Mouse (Mus musculus) embryonic facial prominence, embryonic 11.5 days (tissue): ENCODE results near the gene Rpp30. TPM values are rescaled to one million over a fixed set of nuclear protein-coding genes. Genes with fewer than 3 reads are reported as not detected.

Experiments used
- ATAC-seq: fragments of 200-750 bp; cut with Nextera tagmentation; replicated peaks from 2 replicates; pipeline ENCODE4 v1.8.0; 2017; ENCODE audit warnings: low read depth; ENCODE audit not compliant: insufficient number of reproducible peaks, low FRiP score, low TSS enrichment
- DNase-seq: peaks from one replicate; pipeline ENCODE4 v3.0.0-alpha.2; 2015; ENCODE audit warnings: low spot score
- H3K27ac ChIP-seq: fragments of 300-500 bp; sonication (generic); replicated peaks from 2 replicates; pipeline ENCODE4 v1.5.1; 2014; ENCODE audit warnings: mild to moderate bottlenecking, low read depth, low read length, control low read depth
- H3K27me3 ChIP-seq: fragments of 300-500 bp; sonication (generic); 2 replicates; pipeline ENCODE4 v1.6.1; 2014; ENCODE audit warnings: mild to moderate bottlenecking, low read length, moderate library complexity, mixed read lengths; ENCODE audit not compliant: control insufficient read depth, insufficient read depth
- H3K36me3 ChIP-seq: fragments of 300-500 bp; sonication (generic); replicated peaks from 2 replicates; pipeline ENCODE4 v1.6.1; 2014; ENCODE audit warnings: low read depth, mild to moderate bottlenecking, low read length, moderate library complexity, mixed read lengths; ENCODE audit not compliant: control insufficient read depth, insufficient read depth
- H3K4me1 ChIP-seq: fragments of 300-500 bp; sonication (generic); 2 replicates; pipeline ENCODE4 v1.6.1; 2014; ENCODE audit warnings: low read length, mixed read lengths; ENCODE audit not compliant: control insufficient read depth, insufficient read depth
- H3K4me2 ChIP-seq: fragments of 300-500 bp; sonication (generic); 2 replicates; pipeline ENCODE4 v1.6.1; 2014; ENCODE audit warnings: low read depth, mild to moderate bottlenecking, control low read depth, low read length, moderate library complexity
- H3K4me3 ChIP-seq: fragments of 300-500 bp; sonication (generic); 2 replicates; pipeline ENCODE4 v1.5.1; 2014; ENCODE audit warnings: low read depth, low read length, control low read depth
- H3K9ac ChIP-seq: fragments of 300-500 bp; sonication (generic); replicated peaks from 2 replicates; pipeline ENCODE4 v1.6.1; 2014; ENCODE audit warnings: mild to moderate bottlenecking, control low read depth, low read length
- H3K9me3 ChIP-seq: fragments of 300-500 bp; sonication (generic); replicated peaks from 2 replicates; pipeline ENCODE4 v1.6.1; 2016; ENCODE audit warnings: mild to moderate bottlenecking, low read length, inconsistent platforms, mixed read lengths; ENCODE audit not compliant: control insufficient read depth
- WGBS: fragments of 180-500 bp; shearing (Covaris S2); extraction: QIAGEN DNeasy Blood & Tissue Kit; methylation state at CpG from one replicate; pipeline ENCODE4 v1.1.7; 2014; 5-methylcytosine and 5-hydroxymethylcytosine counted together
- polyA plus RNA-seq: library from polyadenylated mRNA; unstranded; fragments of >200 nt; fragmentation: Nextera tagmentation; extraction: Ambion mirVana; gene quantifications from 2 replicates; pipeline ENCODE4 v1.2.1, GENCODE M21; 2014

Rpp30 gene
- polyA plus RNA-seq, 1 experiment from 2014 or later: 118 TPM

DNA sequence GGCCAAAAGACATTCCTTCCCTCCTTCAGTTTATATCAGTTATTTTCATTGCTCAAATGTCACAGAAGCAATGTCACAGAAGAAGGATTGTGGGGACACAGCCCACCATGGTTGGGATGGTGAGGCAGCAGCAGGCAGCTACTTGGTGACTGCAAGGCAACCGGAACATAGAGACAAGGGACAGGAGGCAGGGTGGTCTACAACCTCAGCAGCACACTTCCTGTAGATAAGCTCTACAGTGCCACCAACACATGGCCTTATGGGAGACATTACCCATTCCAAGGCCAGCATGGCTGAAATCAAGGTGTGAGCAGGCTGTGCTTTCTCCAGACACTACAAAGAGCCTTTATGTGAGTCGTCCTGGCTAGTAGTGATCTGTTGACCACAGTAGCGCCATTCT lies 13.7 kb downstream of the Rpp30 start:
- no peak overlapping the region for H3K27ac ChIP-seq
- 90% methylated on average over 3 of the region's 3 CpGs for WGBS
- H3K4me3 ChIP-seq: no peak overlapping the region
- H3K36me3 ChIP-seq: no peaks in the 10 kb centered on the region; the same call in none of the 2 replicates
- no peak overlapping the region for H3K4me2 ChIP-seq
- DNase-seq (no peak), ATAC-seq (no peak)
- H3K27me3 ChIP-seq: no peaks in the 10 kb centered on the region
- H3K9ac ChIP-seq: no peak overlapping the region
- no peaks in the 10 kb centered on the region for H3K9me3 ChIP-seq
- H3K4me1 ChIP-seq: no peaks in the 10 kb centered on the region

DNA sequence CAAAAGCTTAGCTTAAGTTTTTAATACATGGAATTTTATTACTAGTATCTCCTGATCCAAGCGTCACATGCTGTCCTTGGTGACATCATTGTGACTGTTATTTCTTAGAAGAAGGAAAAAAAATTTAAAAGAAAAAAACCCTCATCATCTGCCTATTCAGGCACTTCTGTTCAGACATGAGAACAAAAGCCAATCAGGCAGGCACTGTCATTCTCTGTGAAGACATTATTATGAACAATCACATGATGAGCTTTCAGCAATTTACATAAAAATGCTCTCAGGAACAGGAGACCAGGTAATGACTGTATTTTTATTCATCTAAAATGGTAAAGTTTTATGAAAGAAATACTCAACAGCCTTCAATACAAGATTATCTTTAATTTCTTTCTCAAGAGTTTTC lies 14.7 kb downstream of the Rpp30 start:
- no peak for ATAC-seq
- Histone ChIP-seq H3K9me3 (no peaks in the 10 kb centered on the region), H3K4me3 (no peak overlapping the region), H3K27ac (no peak overlapping the region), H3K36me3 (no peaks in the 10 kb centered on the region; the same call in none of the 2 replicates), H3K27me3 (no peaks in the 10 kb centered on the region), H3K9ac (no peak overlapping the region), H3K4me2 (no peak overlapping the region), H3K4me1 (no peaks in the 10 kb centered on the region)
- WGBS: 98% methylated on average over 1 of the region's 1 CpGs
- no peak for DNase-seq

DNA sequence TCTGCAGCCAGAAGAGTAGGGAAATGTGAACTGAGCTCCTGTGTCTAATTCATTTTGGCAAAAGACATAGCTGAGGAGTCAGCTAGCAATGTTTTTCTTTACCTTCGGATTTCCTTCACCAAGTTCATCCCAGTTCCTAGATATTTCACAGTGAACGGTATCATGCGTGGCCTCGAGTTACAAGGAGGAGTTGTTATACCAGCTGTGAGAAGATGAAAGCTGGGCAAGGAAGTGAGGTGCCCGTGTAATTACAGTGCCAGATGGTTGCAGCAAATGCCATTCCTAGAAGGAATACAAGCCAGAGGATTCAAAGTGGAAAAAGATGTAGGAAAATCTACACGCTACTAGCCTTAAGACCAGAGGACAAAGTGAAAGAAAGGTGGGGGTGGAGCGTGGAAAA lies 15.4 kb downstream of the Rpp30 start:
- Histone ChIP-seq H3K36me3 (no peaks in the 10 kb centered on the region; the same call in none of the 2 replicates), H3K27me3 (no peaks in the 10 kb centered on the region), H3K4me2 (no peak overlapping the region), H3K27ac (no peak overlapping the region), H3K9ac (no peak overlapping the region), H3K4me1 (no peaks in the 10 kb centered on the region), H3K4me3 (no peak overlapping the region), H3K9me3 (no peaks in the 10 kb centered on the region)
- DNase-seq (no peak), ATAC-seq (no peak)
- 85% methylated on average over 7 of the region's 7 CpGs for WGBS

DNA sequence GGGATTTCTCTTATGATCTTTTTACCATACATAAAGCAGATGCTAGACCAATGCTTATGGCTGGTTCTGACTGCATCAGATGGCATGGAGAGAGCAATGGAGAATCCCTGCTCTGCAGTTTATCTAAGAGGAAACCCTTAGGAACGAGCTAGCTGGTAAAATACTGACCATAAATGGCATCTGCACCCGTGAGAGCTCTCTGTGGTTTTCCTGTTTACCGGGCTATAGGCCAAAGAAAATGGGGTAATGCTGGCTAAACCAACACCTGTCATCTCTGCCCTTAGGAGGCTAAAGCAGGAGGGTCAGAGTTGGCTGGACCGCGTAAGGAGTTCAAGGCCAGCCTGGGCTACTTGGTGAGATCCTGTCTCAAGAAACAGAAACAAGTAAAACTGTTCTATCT lies 20.4 kb downstream of the Rpp30 start:
- Histone ChIP-seq H3K9ac (no peak overlapping the region), H3K27ac (no peak overlapping the region), H3K4me3 (no peak overlapping the region), H3K9me3 (no peaks in the 10 kb centered on the region), H3K4me2 (no peak overlapping the region), H3K27me3 (no peaks in the 10 kb centered on the region), H3K36me3 (no peaks in the 10 kb centered on the region; the same call in none of the 2 replicates), H3K4me1 (no peaks in the 10 kb centered on the region)
- DNase-seq: no peak
- no peak for ATAC-seq
- WGBS: 89% methylated on average over 5 of the region's 5 CpGs

DNA sequence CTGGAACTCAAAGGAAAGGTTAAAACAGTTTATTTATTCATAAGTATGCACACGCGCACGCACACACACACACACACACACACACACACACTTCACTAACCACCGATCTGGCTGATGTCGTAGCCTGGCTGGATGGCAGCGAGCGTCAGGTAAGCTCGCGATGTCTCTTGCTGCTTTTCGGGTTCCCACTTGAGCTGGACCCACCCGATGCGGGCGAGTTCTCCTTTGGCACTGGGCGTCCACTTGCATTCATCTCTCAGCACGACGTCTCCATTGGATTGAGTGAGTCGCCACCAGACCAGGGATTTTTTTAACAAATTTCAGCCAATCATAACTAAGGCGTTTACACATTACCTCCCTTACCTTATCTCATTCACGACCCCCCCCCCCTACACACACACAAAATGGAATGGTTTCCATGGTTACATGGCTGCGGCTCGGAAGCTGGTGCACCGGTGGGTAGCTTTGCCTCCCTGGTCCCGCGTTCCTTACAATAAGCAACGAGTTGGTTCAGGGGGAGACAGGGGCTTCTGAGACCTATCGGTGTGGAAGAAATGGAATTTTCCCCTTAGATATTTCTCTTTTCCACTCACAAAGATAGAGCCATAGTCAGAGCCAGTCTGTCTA lies 25.9 kb downstream of the Rpp30 start:
- whole genome bisulfite sequencing: 84% methylated on average over 26 of the region's 26 CpGs
- no peak for DNase-seq
- H3K27ac ChIP-seq: no peak overlapping the region

GRCm38 (mm10) chr19:36110465-36110864 lies 26.9 kb downstream of the Rpp30 start:
- DNase-seq (no peak), ATAC-seq (no peak)
- WGBS: 41% methylated on average over 7 of the region's 7 CpGs
- Histone ChIP-seq H3K4me1 (no peaks in the 10 kb centered on the region), H3K9me3 (no peaks in the 10 kb centered on the region), H3K9ac (no peak overlapping the region), H3K4me3 (no peak overlapping the region), H3K4me2 (no peak overlapping the region), H3K36me3 (no peaks in the 10 kb centered on the region), H3K27me3 (no peaks in the 10 kb centered on the region), H3K27ac (no peak overlapping the region)

More for the DNA sequence above, 25.9 kb downstream of the Rpp30 start:
- Histone ChIP-seq H3K4me2 (no peak overlapping the region), H3K4me1 (no peaks in the 10 kb centered on the region), H3K36me3 (no peaks in the 10 kb centered on the region), H3K9ac (no peak overlapping the region), H3K4me3 (no peak overlapping the region), H3K9me3 (no peaks in the 10 kb centered on the region), H3K27me3 (no peaks in the 10 kb centered on the region)
- no peak for ATAC-seq

- H3K27me3 ChIP-seq: no peaks in the 10 kb centered on the region
- no peaks in the 10 kb centered on the region for H3K9me3 ChIP-seq
- ATAC-seq: no peak
- no peak overlapping the region for H3K4me3 ChIP-seq
- WGBS: 30% methylated on average over 7 of the region's 7 CpGs
- H3K4me2 ChIP-seq: no peak overlapping the region
- H3K27ac ChIP-seq: no peak overlapping the region
- DNase-seq: peak; percentile 78
- no peaks in the 10 kb centered on the region for H3K36me3 ChIP-seq
- H3K9ac ChIP-seq: no peak overlapping the region
- H3K4me1 ChIP-seq: no peaks in the 10 kb centered on the region
Observed at GRCm38 (mm10) chr19:36111054-36111895, 27.8 kb downstream of the Rpp30 start.

DNA sequence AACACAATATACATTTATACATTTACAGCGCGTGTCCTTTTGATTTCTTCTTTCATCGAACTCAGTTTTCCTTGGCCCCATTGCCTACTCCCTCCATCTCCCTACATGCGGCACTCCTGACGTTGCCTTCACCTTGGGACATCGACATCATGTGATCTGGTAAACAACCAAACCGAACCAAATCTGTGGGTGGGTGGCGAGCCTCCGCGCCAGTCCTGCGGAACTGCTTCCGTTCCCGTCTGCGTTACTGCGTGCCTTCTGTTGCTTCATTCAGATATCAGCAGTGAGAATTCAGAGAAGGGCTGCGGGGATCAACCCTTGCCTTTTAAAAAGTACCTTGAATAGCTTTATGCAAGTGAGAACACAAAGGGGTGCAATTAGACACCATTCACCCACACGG lies 28.5 kb downstream of the Rpp30 start:
- WGBS: 54% methylated on average over 17 of the region's 17 CpGs
- no peaks in the 10 kb centered on the region for H3K36me3 ChIP-seq
- H3K4me1 ChIP-seq: no peaks in the 10 kb centered on the region
- H3K27me3 ChIP-seq: no peaks in the 10 kb centered on the region
- DNase-seq: no peak
- no peak overlapping the region for H3K9ac ChIP-seq
- no peak overlapping the region for H3K4me3 ChIP-seq
- H3K27ac ChIP-seq: no peak overlapping the region
- ATAC-seq: no peak
- H3K4me2 ChIP-seq: no peak overlapping the region
- no peaks in the 10 kb centered on the region for H3K9me3 ChIP-seq
